Mouse (Mus musculus): ENCODE measurements around the gene Apoc3.
A peak's percentile ranks its signal among the peaks of the same experiment; 100 is the strongest.

The Apoc3 gene

GRCm38 (mm10) chr9:46196699-46197169, 38.7 kb downstream of the Apoc3 start:
- no peak for DNase-seq (ENCODE audit: low read depth, low spot score)

DNA sequence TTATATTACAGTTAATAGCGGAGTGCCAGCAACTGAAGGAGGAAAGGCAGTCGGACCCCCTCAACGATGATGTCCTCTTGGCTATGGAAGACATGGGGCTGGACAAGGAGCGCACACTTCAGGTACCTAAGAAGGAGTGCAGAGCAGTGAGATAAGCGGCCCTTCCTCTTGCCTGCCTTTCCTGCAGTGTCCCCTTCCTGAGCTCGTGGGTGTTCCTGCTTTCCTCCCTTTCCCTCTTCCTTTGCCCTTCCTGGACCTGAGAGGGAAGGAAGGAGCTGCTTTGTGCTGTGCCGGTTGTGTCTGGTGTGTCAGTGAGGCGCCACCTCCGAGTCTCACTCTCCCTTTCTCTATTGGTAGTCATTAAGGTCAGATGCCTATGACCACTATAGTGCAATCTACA, 40.6 kb downstream of the Apoc3 start:
- no peak for DNase-seq (ENCODE audit: low read depth, low spot score)

- DNase-seq (ENCODE audit: low read depth, low spot score): no peak
Observed at GRCm38 (mm10) chr9:46192642-46193041, 42.8 kb downstream of the Apoc3 start.

DNA sequence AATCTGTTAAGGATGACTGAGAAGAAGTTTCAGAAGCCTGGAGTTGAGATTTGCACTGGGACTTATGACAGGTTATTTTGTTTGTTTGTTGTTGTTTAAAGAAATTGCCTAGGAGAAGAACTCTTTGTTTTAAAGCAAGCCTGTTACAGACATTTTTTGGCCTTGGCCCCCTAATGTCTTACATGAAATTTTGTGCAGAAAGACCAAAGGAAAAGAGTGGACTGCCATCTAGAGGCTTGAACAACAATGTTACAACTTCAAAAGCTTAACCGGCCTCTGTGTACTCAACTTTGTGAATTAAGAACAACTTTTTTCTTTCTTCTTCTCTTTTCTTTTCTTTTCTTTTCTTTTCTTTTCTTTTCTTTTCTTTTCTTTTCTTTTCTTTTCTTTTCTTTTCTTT, 43.8 kb downstream of the Apoc3 start:
- peak; percentile 32 for DNase-seq (ENCODE audit: low read depth, low spot score)

GRCm38 (mm10) chr9:46191234-46191633, 44.2 kb downstream of the Apoc3 start:
- no peak for DNase-seq (ENCODE audit: low read depth, low spot score)

DNA sequence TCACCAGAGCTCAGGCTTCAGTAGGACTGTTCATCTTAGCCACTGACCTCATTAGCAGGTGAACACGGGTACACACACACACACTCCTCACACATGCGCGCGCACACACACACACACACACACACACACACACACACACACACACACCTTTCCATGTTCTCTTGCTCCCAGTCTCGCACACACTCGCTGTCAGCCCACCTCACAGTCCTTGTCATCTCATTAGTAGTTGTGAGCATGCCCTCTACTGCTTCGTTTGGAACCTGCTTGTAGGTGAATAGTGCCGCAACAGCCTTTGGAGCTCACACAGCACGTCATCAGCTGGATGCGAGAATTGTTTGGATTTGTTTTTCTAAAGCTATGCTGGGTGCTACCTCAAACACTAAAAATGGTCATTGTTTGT, 46.1 kb downstream of the Apoc3 start:
- no peak for DNase-seq (ENCODE audit: low read depth, low spot score)

- DNase-seq (ENCODE audit: low read depth, low spot score): no peak
Observed at GRCm38 (mm10) chr9:46188956-46189355, 46.5 kb downstream of the Apoc3 start.

DNA sequence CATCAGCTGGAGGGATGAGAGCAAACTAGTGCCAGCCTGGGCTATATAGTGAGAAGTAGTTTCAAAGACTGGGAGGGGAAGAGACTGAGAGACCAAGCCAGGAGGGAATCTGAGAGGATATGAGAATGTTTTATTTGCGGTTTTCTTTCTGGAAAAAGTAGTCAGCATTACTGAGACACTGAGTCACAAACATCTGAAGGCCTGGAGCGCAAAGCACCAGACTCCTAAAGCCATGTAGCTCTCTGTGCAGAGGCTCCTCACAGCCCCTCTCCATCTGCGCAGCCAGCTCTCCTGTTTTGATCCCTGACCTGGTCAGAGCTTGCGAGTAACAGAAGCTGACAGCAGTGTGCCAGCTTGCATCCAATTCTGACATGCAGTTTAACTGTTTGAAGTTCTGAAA, 47.1 kb downstream of the Apoc3 start:
- no peak for DNase-seq (ENCODE audit: low read depth, low spot score)

DNA sequence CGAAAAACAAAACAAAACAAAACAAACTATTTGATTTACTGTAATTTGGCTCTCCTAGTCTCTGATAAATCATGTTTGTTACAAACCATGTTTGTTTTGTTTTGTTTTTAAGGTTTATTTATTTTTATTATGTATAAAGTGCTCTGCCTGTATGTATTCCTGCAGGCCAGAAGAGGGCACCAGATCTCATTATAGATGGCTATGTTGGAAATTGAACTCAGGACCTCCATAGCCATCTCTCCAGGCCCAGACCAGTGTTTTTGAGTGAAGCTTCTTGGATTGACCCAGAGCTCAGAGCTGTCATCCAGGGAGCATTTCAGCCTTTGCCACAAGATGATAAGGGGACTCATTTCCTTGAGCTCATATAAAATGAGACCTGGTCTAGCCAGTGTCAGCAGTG, 49.0 kb downstream of the Apoc3 start:
- DNase-seq (ENCODE audit: low read depth, low spot score): no peak

- peak; percentile 73 for DNase-seq (ENCODE audit: low read depth, low spot score)
Observed at GRCm38 (mm10) chr9:46185191-46185590, 50.2 kb downstream of the Apoc3 start.

DNA sequence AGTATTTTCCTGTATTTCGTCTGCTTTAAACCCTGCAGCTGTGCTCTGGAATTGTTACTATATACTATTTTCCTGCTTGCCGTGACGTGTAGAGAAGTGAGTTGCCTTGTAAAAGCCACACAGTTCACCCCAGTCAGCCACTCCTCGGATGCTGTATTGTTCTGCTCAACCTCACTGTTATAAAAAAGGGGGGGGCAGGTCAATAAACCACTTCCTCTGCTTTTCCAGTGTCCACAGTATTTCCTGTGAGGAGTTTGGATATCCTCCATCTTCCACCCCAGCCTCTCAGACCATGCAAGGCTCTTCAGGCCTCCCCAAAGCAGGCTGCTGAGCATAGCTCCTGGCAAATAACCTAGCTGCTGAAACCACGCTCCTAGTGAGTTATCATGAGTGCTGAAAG, 50.9 kb downstream of the Apoc3 start:
- no peak for DNase-seq (ENCODE audit: low read depth, low spot score)

All from ZHBTc4 (cell line).